Mouse (Mus musculus): ENCODE results near the gene Sfmbt2. TPM values are rescaled to one million over a fixed set of nuclear protein-coding genes. Genes with fewer than 3 reads are reported as not detected.

Sfmbt2 gene
- polyA plus RNA-seq, 1 experiment, result 103 TPM

- H3K27me3 ChIP-seq (ENCODE audit: control insufficient read depth, insufficient read depth, low read length, poor library complexity, severe bottlenecking), result peaks cover 7% of the 10 kb centered on the region; the same call in 1 of the 2 replicates
- H3K9ac ChIP-seq (ENCODE audit: low read depth, poor library complexity, severe bottlenecking), result no peak overlapping the region
- no peak overlapping the region for H3K4me3 ChIP-seq (ENCODE audit: low read depth, low read length)
- TF ChIP-seq CTCF (IDR thresholded peaks at IDR 0.05; ENCODE audit: low read depth, low read length), result peak; percentile 4
- no peak for TF ChIP-seq POLR2A (IDR thresholded peaks at IDR 0.05; ENCODE audit: insufficient read depth, low read length)
- H3K9me3 ChIP-seq (replicated peaks; ENCODE audit: control insufficient read depth, insufficient read depth, low read length, poor library complexity, severe bottlenecking), result no peaks in the 10 kb centered on the region
- H3K27ac ChIP-seq (ENCODE audit: insufficient read depth, low read length), result no peak overlapping the region
- no peaks in the 10 kb centered on the region for H3K36me3 ChIP-seq (ENCODE audit: control insufficient read depth, insufficient read depth, low read length, poor library complexity, severe bottlenecking)
- no peaks in the 10 kb centered on the region for H3K4me1 ChIP-seq (ENCODE audit: control insufficient read depth, insufficient read depth, low read length)
Measured at GRCm38 (mm10) chr2:10366284-10366683, 4.0 kb upstream of the Sfmbt2 start.

- Histone ChIP-seq H3K4me1 (ENCODE audit: control insufficient read depth, insufficient read depth, low read length) (no peaks in the 10 kb centered on the region), H3K27me3 (ENCODE audit: control insufficient read depth, insufficient read depth, low read length, poor library complexity, severe bottlenecking) (peaks cover 15% of the 10 kb centered on the region; the same call in 1 of the 2 replicates), H3K4me3 (ENCODE audit: low read depth, low read length) (peak overlapping the region; percentile 36), H3K9ac (ENCODE audit: low read depth, poor library complexity, severe bottlenecking) (no peak overlapping the region), H3K36me3 (ENCODE audit: control insufficient read depth, insufficient read depth, low read length, poor library complexity, severe bottlenecking) (no peaks in the 10 kb centered on the region), H3K27ac (ENCODE audit: insufficient read depth, low read length) (no peak overlapping the region), H3K9me3 (replicated peaks; ENCODE audit: control insufficient read depth, insufficient read depth, low read length, poor library complexity, severe bottlenecking) (no peaks in the 10 kb centered on the region)
- TF ChIP-seq EP300 (IDR thresholded peaks at IDR 0.05; ENCODE audit: insufficient read depth, low read depth, low read length) (no peak), CTCF (IDR thresholded peaks at IDR 0.05; ENCODE audit: low read depth, low read length) (no peak), POLR2A (IDR thresholded peaks at IDR 0.05; ENCODE audit: insufficient read depth, low read length) (no peak)
Measured at GRCm38 (mm10) chr2:10369676-10370075, 634 bp upstream of the Sfmbt2 start.

DNA sequence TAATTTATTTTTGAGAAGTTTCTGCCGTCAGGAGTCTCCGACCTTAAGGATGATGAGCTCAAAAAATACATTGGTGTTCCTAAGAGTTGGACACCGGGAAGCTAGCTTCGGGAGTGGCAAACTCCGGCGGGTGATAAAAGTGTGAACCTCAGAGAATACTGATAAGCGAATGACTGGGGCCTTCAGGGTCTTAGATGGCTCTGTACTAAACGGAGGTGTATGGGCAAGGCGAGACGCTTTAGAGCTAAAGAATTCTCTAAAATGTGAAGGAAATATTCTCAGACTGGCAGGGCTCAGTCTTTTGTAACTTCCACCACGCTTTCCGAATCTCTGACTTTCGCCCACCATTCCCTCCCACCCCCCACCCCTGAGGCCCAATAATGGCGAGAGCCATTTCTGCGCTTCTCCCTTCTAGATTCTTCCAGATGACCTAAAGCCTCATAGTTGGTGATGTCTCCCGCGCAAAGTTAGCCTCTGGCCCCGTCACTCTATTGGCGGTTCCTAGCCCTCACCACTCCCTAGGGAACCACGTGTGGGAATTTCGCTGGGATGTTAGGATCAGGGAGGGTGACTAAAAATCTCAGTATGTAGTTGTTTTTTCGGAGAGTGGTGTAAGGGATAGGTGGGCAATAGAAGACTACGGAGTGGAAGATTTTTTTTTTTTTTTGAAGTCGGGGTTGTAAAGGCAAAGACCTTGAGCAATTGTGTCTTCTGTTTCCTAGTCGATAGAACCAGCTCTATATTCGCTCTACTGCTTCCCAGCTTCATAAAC is 563 bp downstream of the Sfmbt2 start:
- Histone ChIP-seq H3K27ac (ENCODE audit: insufficient read depth, low read length) (no peak overlapping the region), H3K4me3 (ENCODE audit: low read depth, low read length) (peak overlapping the region; percentile 36), H3K9ac (ENCODE audit: low read depth, poor library complexity, severe bottlenecking) (peak overlapping the region; percentile 75; the same call in 1 of the 2 replicates), H3K4me1 (ENCODE audit: control insufficient read depth, insufficient read depth, low read length) (no peaks in the 10 kb centered on the region), H3K9me3 (replicated peaks; ENCODE audit: control insufficient read depth, insufficient read depth, low read length, poor library complexity, severe bottlenecking) (no peaks in the 10 kb centered on the region), H3K27me3 (ENCODE audit: control insufficient read depth, insufficient read depth, low read length, poor library complexity, severe bottlenecking) (peaks cover 18% of the 10 kb centered on the region), H3K36me3 (ENCODE audit: control insufficient read depth, insufficient read depth, low read length, poor library complexity, severe bottlenecking) (no peaks in the 10 kb centered on the region)
- no peak for TF ChIP-seq EP300 (IDR thresholded peaks at IDR 0.05; ENCODE audit: insufficient read depth, low read depth, low read length)
- no peak for TF ChIP-seq CTCF (IDR thresholded peaks at IDR 0.05; ENCODE audit: low read depth, low read length)
- no peak for TF ChIP-seq POLR2A (IDR thresholded peaks at IDR 0.05; ENCODE audit: insufficient read depth, low read length)

DNA sequence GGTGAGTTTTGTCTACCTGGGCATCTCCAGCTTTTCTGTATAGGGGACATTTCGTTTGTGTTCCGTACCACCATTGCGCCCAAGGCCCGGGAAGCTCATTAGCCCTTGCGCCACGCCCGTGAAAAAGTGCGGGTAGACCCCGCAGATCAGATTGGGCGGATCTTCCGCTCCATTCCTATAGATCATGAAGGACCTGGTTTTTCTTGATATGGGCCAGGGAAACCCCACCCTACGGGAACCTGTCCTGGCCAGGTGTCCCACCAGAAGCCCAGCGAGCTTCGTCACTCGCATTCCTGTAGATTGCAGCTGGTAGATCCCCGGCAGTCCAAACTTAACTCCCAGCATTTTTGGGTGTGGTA is 1.1 kb downstream of the Sfmbt2 start:
- peaks cover 19% of the 10 kb centered on the region for H3K27me3 ChIP-seq (ENCODE audit: control insufficient read depth, insufficient read depth, low read length, poor library complexity, severe bottlenecking)
- H3K36me3 ChIP-seq (ENCODE audit: control insufficient read depth, insufficient read depth, low read length, poor library complexity, severe bottlenecking), result no peaks in the 10 kb centered on the region
- H3K27ac ChIP-seq (ENCODE audit: insufficient read depth, low read length), result no peak overlapping the region
- no peaks in the 10 kb centered on the region for H3K9me3 ChIP-seq (replicated peaks; ENCODE audit: control insufficient read depth, insufficient read depth, low read length, poor library complexity, severe bottlenecking)
- TF ChIP-seq POLR2A (IDR thresholded peaks at IDR 0.05; ENCODE audit: insufficient read depth, low read length) (no peak), CTCF (IDR thresholded peaks at IDR 0.05; ENCODE audit: low read depth, low read length) (no peak), EP300 (IDR thresholded peaks at IDR 0.05; ENCODE audit: insufficient read depth, low read depth, low read length) (no peak)
- H3K9ac ChIP-seq (ENCODE audit: low read depth, poor library complexity, severe bottlenecking), result peak overlapping the region; percentile 75; the same call in 1 of the 2 replicates
- peak overlapping the region; percentile 36 for H3K4me3 ChIP-seq (ENCODE audit: low read depth, low read length)
- no peaks in the 10 kb centered on the region for H3K4me1 ChIP-seq (ENCODE audit: control insufficient read depth, insufficient read depth, low read length)

GRCm38 (mm10) chr2:10371899-10372298 is 1.6 kb downstream of the Sfmbt2 start:
- Histone ChIP-seq H3K27me3 (ENCODE audit: control insufficient read depth, insufficient read depth, low read length, poor library complexity, severe bottlenecking) (peaks cover 19% of the 10 kb centered on the region), H3K9me3 (replicated peaks; ENCODE audit: control insufficient read depth, insufficient read depth, low read length, poor library complexity, severe bottlenecking) (no peaks in the 10 kb centered on the region), H3K4me3 (ENCODE audit: low read depth, low read length) (peak overlapping the region; percentile 81), H3K9ac (ENCODE audit: low read depth, poor library complexity, severe bottlenecking) (peak overlapping the region; percentile 75), H3K36me3 (ENCODE audit: control insufficient read depth, insufficient read depth, low read length, poor library complexity, severe bottlenecking) (no peaks in the 10 kb centered on the region), H3K27ac (ENCODE audit: insufficient read depth, low read length) (no peak overlapping the region), H3K4me1 (ENCODE audit: control insufficient read depth, insufficient read depth, low read length) (no peaks in the 10 kb centered on the region)
- no peak for TF ChIP-seq EP300 (IDR thresholded peaks at IDR 0.05; ENCODE audit: insufficient read depth, low read depth, low read length)
- no peak for TF ChIP-seq POLR2A (IDR thresholded peaks at IDR 0.05; ENCODE audit: insufficient read depth, low read length)
- no peak for TF ChIP-seq CTCF (IDR thresholded peaks at IDR 0.05; ENCODE audit: low read depth, low read length)

GRCm38 (mm10) chr2:10372321-10372723 is 2.0 kb downstream of the Sfmbt2 start:
- Histone ChIP-seq H3K4me1 (ENCODE audit: control insufficient read depth, insufficient read depth, low read length) (no peaks in the 10 kb centered on the region), H3K9ac (ENCODE audit: low read depth, poor library complexity, severe bottlenecking) (peak overlapping the region; percentile 75), H3K27ac (ENCODE audit: insufficient read depth, low read length) (no peak overlapping the region), H3K9me3 (replicated peaks; ENCODE audit: control insufficient read depth, insufficient read depth, low read length, poor library complexity, severe bottlenecking) (no peaks in the 10 kb centered on the region), H3K4me3 (ENCODE audit: low read depth, low read length) (peak overlapping the region; percentile 78), H3K27me3 (ENCODE audit: control insufficient read depth, insufficient read depth, low read length, poor library complexity, severe bottlenecking) (peaks cover 19% of the 10 kb centered on the region), H3K36me3 (ENCODE audit: control insufficient read depth, insufficient read depth, low read length, poor library complexity, severe bottlenecking) (no peaks in the 10 kb centered on the region)
- TF ChIP-seq CTCF (IDR thresholded peaks at IDR 0.05; ENCODE audit: low read depth, low read length), result no peak
- TF ChIP-seq EP300 (IDR thresholded peaks at IDR 0.05; ENCODE audit: insufficient read depth, low read depth, low read length), result no peak
- TF ChIP-seq POLR2A (IDR thresholded peaks at IDR 0.05; ENCODE audit: insufficient read depth, low read length), result no peak

Measured in ES-Bruce4 (cell line).